ENCODE assay signal across 17 mouse cellular contexts in the genomic region with DNA sequence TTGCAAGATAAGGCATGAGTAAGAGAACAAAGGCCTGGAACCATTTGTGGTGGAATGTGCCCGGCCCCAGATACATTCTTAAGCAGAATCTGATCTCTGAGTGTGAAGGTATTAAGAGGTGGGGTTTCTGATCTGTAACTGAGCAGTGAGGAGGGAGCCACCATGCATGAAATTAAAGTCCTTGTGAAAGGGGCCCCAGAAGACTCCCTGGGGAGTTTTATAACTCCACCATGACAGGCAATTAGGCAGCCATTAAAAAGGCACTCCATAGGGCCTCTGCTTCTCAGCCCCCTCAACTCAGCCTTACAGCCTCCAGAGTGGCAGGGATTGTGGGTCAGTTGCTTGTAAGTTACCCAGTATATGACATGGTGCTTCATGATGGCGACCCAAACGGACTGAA. TPM values are rescaled to one million over a fixed set of nuclear protein-coding genes. Genes with fewer than 3 reads are reported as not detected.
DNase-seq lines count a peak whose midpoint lies in the region; ATAC-seq and TF ChIP-seq lines count a peak whose summit lies in the region.
"Had no signal": no experiment of that assay in that cellular context is flagged by ENCODE, and none has a peak within 500 bp of the region (broad histone marks: within the 10 kb centered on the region; RNA-seq: fewer than 3 reads in every experiment).

No protein-coding gene starts in this region.

- ATAC-seq in kidney, embryonic 14.5 days (ENCODE audit: low FRiP score, low TSS enrichment): peak; percentile 94
- peak; percentile 93 for ATAC-seq in midbrain, embryonic 11.5 days (ENCODE audit: low FRiP score)
- ATAC-seq in midbrain, postnatal 0 days (ENCODE audit: low FRiP score): no peak
- ATAC-seq in embryonic facial prominence, embryonic 14.5 days (ENCODE audit: low read depth): peak; percentile 70; the same call in 1 of the 2 replicates
- ATAC-seq in neural tube, embryonic 14.5 days (ENCODE audit: low read depth): peak; percentile 74
- ATAC-seq: forebrain, embryonic 16.5 days; Patski had no signal

- H3K9me3 ChIP-seq in kidney, embryonic 14.5 days (ENCODE audit: control insufficient read depth, low read length): no peaks in the 10 kb centered on the region
- no peaks in the 10 kb centered on the region for H3K9me3 ChIP-seq in midbrain, embryonic 11.5 days (ENCODE audit: control insufficient read depth, low read length)
- no peaks in the 10 kb centered on the region for H3K9me3 ChIP-seq in midbrain, postnatal 0 days (ENCODE audit: low read length)
- H3K9me3 ChIP-seq in embryonic facial prominence, embryonic 14.5 days (ENCODE audit: control insufficient read depth, low read length): no peaks in the 10 kb centered on the region
- no peaks in the 10 kb centered on the region for H3K9me3 ChIP-seq in neural tube, embryonic 14.5 days (ENCODE audit: control insufficient read depth, low read length)
- H3K9me3 ChIP-seq: limb, embryonic 13.5 days had no signal

- WGBS in kidney, embryonic 14.5 days: 16% methylated on average over 3 of the region's 3 CpGs
- 32% methylated on average over 3 of the region's 3 CpGs for WGBS in midbrain, embryonic 11.5 days
- WGBS in midbrain, postnatal 0 days: 34% methylated on average over 3 of the region's 3 CpGs
- 72% methylated on average over 3 of the region's 3 CpGs for WGBS in embryonic facial prominence, embryonic 14.5 days
- WGBS in neural tube, embryonic 14.5 days: 17% methylated on average over 3 of the region's 3 CpGs

- peak overlapping the region; percentile 82 for H3K27ac ChIP-seq in kidney, embryonic 14.5 days (ENCODE audit: low read depth, low read length)
- H3K27ac ChIP-seq in midbrain, embryonic 11.5 days (ENCODE audit: low read depth, low read length): no peak overlapping the region
- H3K27ac ChIP-seq in midbrain, postnatal 0 days (ENCODE audit: low read depth, low read length): no peak overlapping the region
- H3K27ac ChIP-seq in embryonic facial prominence, embryonic 14.5 days (replicated peaks; ENCODE audit: low read depth, low read length): no peak overlapping the region
- no peak overlapping the region for H3K27ac ChIP-seq in neural tube, embryonic 14.5 days (ENCODE audit: low read depth, low read length)
- H3K27ac ChIP-seq: limb, embryonic 13.5 days; macrophage had no signal

- no peaks in the 10 kb centered on the region for H3K36me3 ChIP-seq in kidney, embryonic 14.5 days (ENCODE audit: control insufficient read depth, insufficient read depth, low read length)
- H3K36me3 ChIP-seq in midbrain, embryonic 11.5 days (ENCODE audit: control insufficient read depth, insufficient read depth, low read length): no peaks in the 10 kb centered on the region
- no peaks in the 10 kb centered on the region for H3K36me3 ChIP-seq in midbrain, postnatal 0 days (ENCODE audit: insufficient read depth, low read length)
- H3K36me3 ChIP-seq in embryonic facial prominence, embryonic 14.5 days (ENCODE audit: control insufficient read depth, insufficient read depth, low read length): no peaks in the 10 kb centered on the region
- no peaks in the 10 kb centered on the region for H3K36me3 ChIP-seq in neural tube, embryonic 14.5 days (ENCODE audit: control insufficient read depth, insufficient read depth, low read length)
- H3K36me3 ChIP-seq: limb, embryonic 13.5 days had no signal

- DNase-seq in kidney, postnatal 4 days: no peak
- DNase-seq in midbrain, embryonic 11.5 days (ENCODE audit: low spot score, missing footprints): no peak
- no peak for DNase-seq in midbrain, postnatal 0 days (ENCODE audit: low spot score)
- peak; percentile 33 for DNase-seq in embryonic facial prominence, embryonic 14.5 days (ENCODE audit: low spot score)
- DNase-seq in thymus, postnatal 14 days: no peak
- no peak for DNase-seq in adrenal gland, postnatal 4 days (ENCODE audit: low spot score in 2 of 2)
- DNase-seq: cerebellum, adult 9-11 months; kidney, postnatal 25 days; lung, embryonic 14.5 days; right cerebral cortex, postnatal 25 days had no signal

- peaks cover 4% of the 10 kb centered on the region; the same call in 1 of the 2 replicates for H3K4me1 ChIP-seq in kidney, embryonic 14.5 days (ENCODE audit: control insufficient read depth, insufficient read depth, low read length)
- H3K4me1 ChIP-seq in midbrain, embryonic 11.5 days (ENCODE audit: control insufficient read depth, insufficient read depth, low read length): no peaks in the 10 kb centered on the region
- no peaks in the 10 kb centered on the region for H3K4me1 ChIP-seq in midbrain, postnatal 0 days (ENCODE audit: insufficient read depth, low read length)
- 0 out of 2 replicates have a peak, but pooled peaks cover 4% of the 10 kb centered on the region for H3K4me1 ChIP-seq in embryonic facial prominence, embryonic 14.5 days (ENCODE audit: control insufficient read depth, insufficient read depth, low read length)
- H3K4me1 ChIP-seq in neural tube, embryonic 14.5 days (ENCODE audit: control insufficient read depth, insufficient read depth, low read length): no peaks in the 10 kb centered on the region
- H3K4me1 ChIP-seq: limb, embryonic 13.5 days had no signal

- no peak overlapping the region for H3K4me3 ChIP-seq in kidney, embryonic 14.5 days (ENCODE audit: low read length)
- no peak overlapping the region for H3K4me3 ChIP-seq in midbrain, embryonic 11.5 days (ENCODE audit: low read depth, low read length)
- no peak overlapping the region for H3K4me3 ChIP-seq in midbrain, postnatal 0 days (ENCODE audit: low read depth, low read length)
- no peak overlapping the region for H3K4me3 ChIP-seq in embryonic facial prominence, embryonic 14.5 days (ENCODE audit: low read depth, low read length)
- H3K4me3 ChIP-seq in neural tube, embryonic 14.5 days (ENCODE audit: low read depth, low read length): no peak overlapping the region
- H3K4me3 ChIP-seq: limb, embryonic 13.5 days had no signal

- TF ChIP-seq CTCF in midbrain, postnatal 0 days (IDR thresholded peaks at IDR 0.05): no peak

- H3K9ac ChIP-seq in kidney, embryonic 14.5 days (ENCODE audit: low read depth, low read length): no peak overlapping the region
- no peak overlapping the region for H3K9ac ChIP-seq in midbrain, embryonic 11.5 days (ENCODE audit: low read length)
- no peak overlapping the region for H3K9ac ChIP-seq in midbrain, postnatal 0 days (replicated peaks; ENCODE audit: low read length, poor library complexity, severe bottlenecking)
- H3K9ac ChIP-seq in embryonic facial prominence, embryonic 14.5 days (ENCODE audit: low read depth, low read length): no peak overlapping the region
- no peak overlapping the region for H3K9ac ChIP-seq in neural tube, embryonic 14.5 days (replicated peaks; ENCODE audit: low read depth, low read length)
- H3K9ac ChIP-seq: limb, embryonic 13.5 days; lung, embryonic 14.5 days had no signal

- no peaks in the 10 kb centered on the region for H3K27me3 ChIP-seq in kidney, embryonic 14.5 days (ENCODE audit: control insufficient read depth, insufficient read depth, low read length)
- no peaks in the 10 kb centered on the region for H3K27me3 ChIP-seq in midbrain, embryonic 11.5 days (ENCODE audit: control insufficient read depth, insufficient read depth, low read length)
- H3K27me3 ChIP-seq in midbrain, postnatal 0 days (ENCODE audit: insufficient read depth, low read length): no peaks in the 10 kb centered on the region
- no peaks in the 10 kb centered on the region for H3K27me3 ChIP-seq in embryonic facial prominence, embryonic 14.5 days (replicated peaks; ENCODE audit: control insufficient read depth, insufficient read depth, low read length)
- H3K27me3 ChIP-seq in neural tube, embryonic 14.5 days (ENCODE audit: control insufficient read depth, insufficient read depth, low read length): no peaks in the 10 kb centered on the region
- H3K27me3 ChIP-seq: limb, embryonic 13.5 days; Patski had no signal

- no peak overlapping the region for H3K4me2 ChIP-seq in kidney, embryonic 14.5 days (replicated peaks; ENCODE audit: low read depth, low read length)
- H3K4me2 ChIP-seq in midbrain, embryonic 11.5 days: no peak overlapping the region
- H3K4me2 ChIP-seq in midbrain, postnatal 0 days (ENCODE audit: low read depth, low read length, poor library complexity, severe bottlenecking): no peak overlapping the region
- no peak overlapping the region for H3K4me2 ChIP-seq in embryonic facial prominence, embryonic 14.5 days (ENCODE audit: low read depth, low read length)
- no peak overlapping the region for H3K4me2 ChIP-seq in neural tube, embryonic 14.5 days (ENCODE audit: low read depth, low read length)
- H3K4me2 ChIP-seq: heart, embryonic 11.5 days; limb, embryonic 13.5 days; lung, embryonic 14.5 days had no signal

RNA-seq across cellular contexts. Expression of gene St3gal6, which starts 8.5 kb away (rescaled TPM):
- 46.9 and 56.9 TPM in 2 replicates for polyA plus RNA-seq in kidney, embryonic 14.5 days (2014; fragmentation: Nextera tagmentation; extraction: Ambion mirVana)
- polyA plus RNA-seq in midbrain, embryonic 11.5 days (2014; fragmentation: Nextera tagmentation; extraction: Ambion mirVana): 10.4 and 11.8 TPM in 2 replicates
- 3.8 and 6.5 TPM in 2 replicates for total RNA-seq in midbrain, postnatal 0 days (2014; rRNA removed)
- polyA plus RNA-seq in midbrain, postnatal 0 days (2015; fragmentation: Nextera tagmentation; extraction: Ambion mirVana): 14.9 and 18.0 TPM in 2 replicates
- 12.8 and 14.0 TPM in 2 replicates for polyA plus RNA-seq in embryonic facial prominence, embryonic 14.5 days (2014; fragmentation: Nextera tagmentation; extraction: Ambion mirVana)
- polyA plus RNA-seq in neural tube, embryonic 14.5 days (2014; fragmentation: Nextera tagmentation; extraction: Ambion mirVana): 6.3 and 8.3 TPM in 2 replicates
- total RNA-seq in adrenal gland, postnatal 4 days (2021): 10 to 100 TPM; 12.1 to 20.3 TPM
